Mouse (Mus musculus) urinary bladder, postnatal 25 days (tissue): Measurements from ENCODE around the gene Vmn1r149.
"Not testable (repeated sequence)": the region's sequence is repeated elsewhere in the genome, so short reads cannot be mapped to it uniquely, and the experiment has no call there.

Experiments used
- DNase-seq: peaks from one replicate; pipeline ENCODE4 v3.0.0; 2022; ENCODE audit warnings: low spot score

The Vmn1r149 gene

DNA sequence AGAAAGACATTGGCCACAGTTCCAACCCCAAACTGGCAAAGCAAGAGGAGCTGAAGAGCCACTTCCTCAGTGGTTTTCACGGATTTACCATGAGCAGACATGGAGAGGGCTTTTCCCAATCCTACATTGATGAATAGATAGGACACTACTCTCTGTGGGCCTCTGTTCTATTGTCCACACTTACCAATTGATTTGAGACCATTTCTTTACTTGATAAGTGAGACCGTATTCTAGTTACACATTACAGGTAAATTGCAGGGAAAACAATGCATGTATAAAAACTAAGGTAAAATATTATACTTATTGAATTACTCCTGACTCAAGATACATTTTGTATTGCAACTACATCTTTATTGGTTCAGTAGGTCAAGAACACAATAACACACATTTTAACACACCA is at the start of gene Vmn1r149:
Gene Vmn1r149, minus strand, starts transcription at position 101 of the 400 bp plus-strand sequence.
- DNase-seq = not testable (repeated sequence)

GRCm38 (mm10) chr7:22463975-22464374 is 25.9 kb upstream of the Vmn1r149 start, which contains the start of gene Gm10665:
Gene Gm10665, minus strand, starts transcription at chr7:22464075.
- DNase-seq = not testable (repeated sequence)

DNA sequence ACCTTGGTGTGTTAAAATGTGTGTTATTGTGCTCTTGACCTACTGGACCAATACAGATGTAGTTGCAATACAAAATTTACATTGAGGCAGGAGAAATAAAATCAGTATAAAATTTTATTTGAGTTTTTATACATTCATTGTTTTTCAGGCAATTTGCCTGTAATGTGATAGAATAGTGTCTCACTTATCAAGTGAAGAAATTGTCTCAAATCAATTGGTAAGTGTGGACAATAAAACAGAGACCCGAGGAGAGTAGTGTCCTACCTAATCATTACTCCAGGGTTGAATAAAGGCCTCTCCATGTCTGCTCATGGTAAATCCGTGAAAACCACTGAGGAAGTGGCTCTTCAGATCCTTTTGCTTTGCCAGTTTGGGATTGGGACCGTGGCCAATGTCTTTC is 24.7 kb downstream of the Vmn1r149 start, which contains the start of gene Vmn1r148:
Gene Vmn1r148, plus strand, starts transcription at position 301 of the 400 bp plus-strand sequence.
- not testable (repeated sequence) for DNase-seq
